Mouse (Mus musculus) heart, postnatal 0 days (tissue): ENCODE results near the gene Fgfr2.

Experiments
- CTCF ChIP-seq: IDR thresholded peaks from 2 replicates; pipeline ENCODE4 v1.5.1; 2016; ENCODE audit warnings: antibody characterized with exemption, control low read depth, low read depth
- EP300 ChIP-seq: IDR thresholded peaks from 2 replicates; pipeline ENCODE4 v1.6.1; 2016; ENCODE audit warnings: antibody characterized with exemption, low read depth

GRCm38 (mm10) chr7:130273265-130273664 is 2849.9 kb downstream of the Fgfr2 start:
- peak; percentile 94 for TF ChIP-seq CTCF
- TF ChIP-seq EP300, result no peak
